Mouse (Mus musculus) gastrocnemius, adult 8-10 months (tissue): ENCODE data around the gene Sgf29. TPM values are rescaled to one million over a fixed set of nuclear protein-coding genes. Genes with fewer than 3 reads are reported as not detected.

ENCODE experiments used
- DNase-seq, 2 experiments: peaks; one replicate each; pipeline ENCODE4 v3.0.0; 2022; ENCODE audit warnings: low spot score in 2 of 2
- total RNA-seq, 4 experiments: library from RNA; stranded (reverse); gene quantifications; 2 replicates each; pipeline ENCODE4 v1.2.4; 2022

Gene Sgf29
- 10 to 100 TPM; 26.7 to 43.5 (median 34.7) TPM for total RNA-seq

DNA sequence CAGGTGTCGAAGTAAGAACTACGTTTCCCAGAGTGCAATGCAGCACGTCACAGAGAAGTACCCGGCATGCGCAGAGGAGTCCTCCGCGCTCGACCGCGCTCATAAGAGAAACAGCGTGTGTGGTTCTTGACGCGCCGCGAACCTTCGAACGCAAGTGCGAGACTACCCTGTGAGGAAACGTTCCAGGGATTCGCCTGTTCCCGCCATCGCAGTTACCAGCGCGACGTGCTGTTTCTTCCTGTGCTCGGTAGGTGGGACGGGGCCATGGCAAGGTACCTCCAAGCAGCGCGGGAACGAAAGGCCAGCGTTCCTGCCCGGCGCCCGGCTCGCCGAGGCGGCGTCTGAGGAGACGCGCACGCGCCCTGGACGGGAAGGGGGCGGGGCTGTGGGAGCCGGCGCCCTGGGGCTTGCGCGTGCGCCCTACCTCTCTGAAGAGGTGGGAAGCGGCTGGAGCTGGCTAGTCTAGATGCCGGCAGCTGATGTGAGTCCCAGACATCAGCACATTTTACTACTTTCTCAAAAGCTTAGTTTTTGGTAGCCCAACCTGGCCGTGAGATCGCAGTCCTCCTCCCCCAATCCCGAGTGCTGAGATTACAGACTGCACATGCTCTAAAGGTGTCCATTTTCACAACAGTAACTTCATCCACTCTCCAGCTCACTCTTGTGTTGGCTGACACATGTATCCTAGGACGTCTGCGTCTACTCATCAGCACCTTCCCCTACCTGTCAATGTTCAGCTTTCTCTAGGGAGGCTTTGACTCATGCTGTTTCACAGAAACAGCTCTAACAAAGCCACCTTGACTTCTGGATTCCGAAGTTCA, at the start of gene Sgf29:
TSS of gene Sgf29 (plus strand) at position 79 of the 821 bp plus-strand sequence.
- peak; percentile 85 to 87 for DNase-seq

DNA sequence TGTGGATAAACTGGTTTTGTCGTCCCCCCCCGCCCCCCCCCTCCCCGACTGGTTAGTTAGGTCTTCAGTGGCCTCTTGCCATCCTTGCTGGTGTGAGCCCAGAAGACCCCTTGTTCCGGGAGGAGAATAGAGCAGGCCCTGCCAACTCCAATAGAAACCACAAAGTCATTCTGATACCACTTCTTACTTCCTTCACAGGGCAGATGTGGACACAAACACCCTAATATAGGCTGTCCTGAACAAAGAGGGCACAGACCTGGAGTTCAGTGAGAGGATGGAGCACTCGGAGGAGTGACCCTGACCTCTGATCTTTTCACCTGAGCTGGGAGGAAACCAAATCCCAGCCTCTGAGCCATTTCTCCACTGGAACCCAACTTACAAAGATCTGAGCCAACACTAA, 47.2 kb upstream of the Sgf29 start:
- DNase-seq, result no peak

DNA sequence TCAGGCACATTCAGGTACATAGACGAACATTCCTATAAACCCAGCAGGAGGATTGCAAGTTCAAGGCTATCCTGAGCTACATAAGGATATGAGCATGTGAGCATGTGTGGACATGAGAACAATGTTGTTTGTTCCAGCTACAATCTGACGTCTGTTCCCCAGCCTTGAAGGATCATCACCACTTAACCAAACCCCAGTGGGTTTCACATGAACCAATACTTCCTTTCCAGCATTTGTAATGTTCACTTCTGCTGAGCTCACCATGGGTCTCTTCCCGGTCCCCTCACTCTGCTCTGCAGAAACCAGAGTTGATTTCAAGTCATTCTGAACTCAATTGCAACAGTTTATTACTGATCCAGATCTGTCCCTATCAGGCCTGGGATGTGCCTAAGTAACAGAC, 46.5 kb upstream of the Sgf29 start:
- no peak for DNase-seq

DNA sequence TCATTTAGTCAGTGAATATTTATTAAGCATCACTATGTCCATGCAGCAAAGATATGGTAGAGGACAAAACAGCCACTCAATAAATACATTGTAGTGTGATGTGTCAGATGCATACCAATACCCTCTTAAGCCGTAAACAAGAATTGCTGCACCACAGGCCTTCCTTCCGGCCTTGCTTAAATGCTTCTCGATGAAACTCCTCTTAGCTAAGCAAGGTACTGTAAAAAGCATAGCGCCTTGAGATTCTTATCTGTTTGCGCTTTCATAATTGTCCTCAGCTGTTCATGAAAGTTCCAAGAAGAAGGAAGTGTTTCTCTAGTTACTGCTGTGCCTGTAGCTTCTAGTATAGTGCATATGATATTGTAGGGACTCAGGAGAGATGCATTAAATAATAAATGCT, 42.5 kb upstream of the Sgf29 start:
- no peak for DNase-seq

DNA sequence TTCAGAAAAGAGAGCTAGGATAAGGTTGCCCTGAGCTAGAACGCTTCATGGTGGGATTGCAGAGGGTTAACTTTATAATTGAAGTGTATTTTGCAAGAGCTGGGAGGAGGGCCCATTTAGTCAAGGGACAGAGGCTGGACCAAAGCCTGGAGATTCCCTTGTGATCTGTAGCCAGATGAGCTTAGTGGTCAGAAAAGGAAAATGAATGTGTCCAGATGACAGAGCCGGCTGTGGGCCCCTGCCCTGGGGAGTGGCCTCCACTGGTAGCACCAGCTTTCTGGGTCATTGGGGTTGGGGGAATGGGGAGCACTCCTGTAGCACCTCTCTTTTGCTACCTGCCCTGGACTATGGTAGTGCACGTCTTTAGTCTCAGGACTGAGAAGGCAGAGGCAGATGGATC, 42.0 kb upstream of the Sgf29 start:
- DNase-seq, result peak; percentile 71 to 72

DNA sequence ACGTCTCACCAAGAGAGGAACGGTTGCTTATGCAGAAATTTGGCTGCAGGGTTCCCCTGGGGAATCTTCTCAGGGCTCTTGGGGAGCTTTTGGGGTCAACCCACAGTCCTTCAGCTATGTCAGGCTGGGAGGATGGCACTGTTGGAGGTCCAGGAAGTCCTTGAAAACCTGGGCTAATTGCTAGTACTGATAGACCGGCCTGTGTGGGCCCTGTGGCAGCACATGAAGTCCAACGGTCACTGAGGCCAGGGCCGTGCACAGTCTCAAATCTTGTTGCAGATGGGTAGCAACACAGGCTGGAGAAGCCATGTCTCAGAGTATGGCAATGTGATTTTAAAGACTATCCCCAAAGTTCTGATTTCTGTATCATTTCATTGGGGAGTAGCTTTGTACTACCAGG, 41.3 kb upstream of the Sgf29 start:
- no peak for DNase-seq

DNA sequence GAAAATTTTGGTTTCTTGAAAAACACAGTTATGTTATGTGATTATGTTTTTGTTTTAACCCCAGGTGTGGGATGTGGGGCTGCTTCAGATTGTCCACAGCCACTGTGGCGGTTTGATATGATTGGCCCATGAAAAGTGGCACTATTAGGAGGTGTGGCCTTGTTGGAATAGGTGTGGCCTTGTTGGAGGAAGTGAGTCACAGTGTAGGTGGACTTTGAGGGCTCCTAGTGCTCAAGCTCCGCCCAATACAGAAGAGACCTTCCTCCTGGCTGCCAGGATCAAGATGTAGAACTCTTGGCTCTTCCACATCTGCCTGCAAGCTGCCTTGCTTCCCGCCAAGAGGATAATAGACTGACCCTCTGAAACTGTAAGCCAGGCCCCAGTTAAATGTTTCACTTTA, 36.4 kb upstream of the Sgf29 start:
- DNase-seq, result no peak

DNA sequence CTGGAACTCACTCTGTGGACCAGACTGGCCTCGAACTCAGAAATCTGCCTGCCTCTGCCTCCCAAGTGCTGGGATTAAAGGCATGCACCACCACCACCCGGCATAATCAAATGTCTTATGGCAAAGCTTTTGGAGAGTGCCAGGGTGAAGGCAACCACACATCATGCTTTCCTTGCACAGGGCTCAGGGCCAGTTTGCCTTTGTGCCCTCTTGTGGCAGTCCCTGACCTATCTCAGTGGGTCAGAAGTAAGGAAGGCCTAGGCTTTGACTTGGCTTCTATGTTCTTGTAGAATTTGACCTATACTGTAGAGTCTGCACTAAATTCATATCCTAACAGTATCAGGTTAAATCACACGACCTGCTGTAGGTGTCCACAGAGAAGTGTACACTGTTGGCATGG, 32.4 kb upstream of the Sgf29 start:
- no peak for DNase-seq

DNA sequence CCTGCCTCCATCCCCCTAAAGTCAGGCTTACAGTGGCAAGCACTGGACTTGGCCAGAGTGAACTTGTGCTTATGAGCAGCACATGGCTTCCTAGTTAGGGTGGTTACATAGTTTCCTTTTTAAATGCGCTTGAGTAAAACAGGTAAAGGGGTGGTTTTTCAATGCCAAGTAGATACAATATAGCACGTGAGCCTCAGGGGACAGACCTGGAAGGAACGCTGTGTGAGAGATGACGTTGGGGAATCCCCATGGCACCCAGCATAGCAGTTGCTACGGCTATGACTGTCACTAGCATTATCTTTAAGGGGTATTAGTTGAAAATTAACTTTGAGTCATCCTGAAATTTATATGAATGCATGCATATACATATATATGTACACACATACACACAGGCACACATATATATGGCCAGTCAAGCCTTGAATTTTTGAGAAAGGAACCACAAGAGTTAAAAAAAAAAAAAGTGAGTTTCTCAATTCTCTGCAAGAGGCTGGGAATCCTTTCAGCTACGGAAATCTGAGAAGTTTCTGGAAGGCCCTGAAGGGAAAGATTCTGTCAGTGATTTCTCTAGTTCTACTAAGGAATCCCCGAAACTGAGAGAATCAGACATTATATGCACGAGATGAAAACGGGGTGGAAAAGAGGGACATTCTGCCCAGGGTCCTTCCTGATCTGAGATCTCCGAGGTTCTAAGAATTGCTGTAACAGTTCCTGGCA, 29.4 kb upstream of the Sgf29 start:
- no peak for DNase-seq

DNA sequence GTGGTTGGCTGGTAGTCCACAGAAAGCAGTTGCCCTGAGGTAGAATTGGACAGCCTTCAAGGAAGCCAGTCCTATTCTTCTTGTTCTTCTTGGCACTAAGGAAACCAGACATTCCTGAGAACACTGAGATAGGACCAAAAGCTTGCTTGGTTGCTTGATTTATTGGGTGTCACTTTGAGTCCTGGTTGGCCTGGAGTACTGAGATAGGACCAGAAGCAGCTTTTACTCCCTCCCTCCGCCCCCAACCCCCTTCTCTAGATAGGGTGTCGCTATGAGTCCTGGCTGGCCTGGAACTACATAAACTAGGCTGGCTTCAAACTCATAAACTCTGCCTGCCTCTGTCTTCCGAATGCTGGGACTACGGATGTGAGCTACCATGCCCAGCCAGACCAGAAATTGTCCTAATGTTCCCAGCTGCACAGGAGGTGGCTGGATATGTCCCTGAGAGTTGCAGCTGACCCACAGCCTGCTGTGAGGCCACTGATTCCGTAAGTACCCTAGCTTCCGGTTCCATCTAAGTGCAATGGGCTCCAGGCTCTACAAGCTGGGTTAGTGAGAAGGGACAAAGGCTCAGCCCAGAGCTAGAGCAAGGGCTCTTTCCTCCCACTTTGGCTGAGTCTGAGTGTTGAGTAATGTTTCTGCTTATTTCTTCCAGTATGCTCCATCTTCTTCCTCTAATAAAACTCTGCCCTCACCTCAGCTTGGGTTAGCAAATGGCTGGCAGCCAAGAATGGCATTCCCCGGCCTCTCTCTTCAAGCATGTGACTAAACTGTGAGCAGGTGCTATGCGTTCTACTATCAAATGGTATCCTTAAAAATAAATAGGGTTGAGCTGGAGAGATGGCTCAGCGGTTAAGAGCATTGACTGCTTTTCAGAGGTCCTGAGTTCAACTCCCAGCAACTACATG, 27.4 kb upstream of the Sgf29 start:
- DNase-seq, result no peak

DNA sequence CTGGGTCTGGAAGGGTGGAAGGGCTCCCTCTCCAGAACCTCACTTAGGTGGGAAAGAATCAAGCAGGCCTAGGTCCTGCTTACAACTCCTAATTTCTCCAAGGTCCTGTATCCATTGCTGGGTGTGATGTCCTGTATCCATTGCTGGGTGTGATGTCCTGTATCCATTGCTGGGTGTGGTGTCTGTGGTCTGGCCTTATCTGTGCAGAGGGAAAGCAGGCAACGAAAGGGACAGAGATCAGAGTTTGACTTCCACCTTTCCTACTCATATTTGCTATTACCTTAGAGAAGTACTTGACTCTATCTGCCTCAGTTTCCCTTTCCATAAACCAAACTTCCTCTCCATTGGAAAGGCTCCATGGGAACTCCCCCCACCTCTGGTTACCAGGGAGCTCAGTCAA, 25.7 kb upstream of the Sgf29 start:
- no peak for DNase-seq

DNA sequence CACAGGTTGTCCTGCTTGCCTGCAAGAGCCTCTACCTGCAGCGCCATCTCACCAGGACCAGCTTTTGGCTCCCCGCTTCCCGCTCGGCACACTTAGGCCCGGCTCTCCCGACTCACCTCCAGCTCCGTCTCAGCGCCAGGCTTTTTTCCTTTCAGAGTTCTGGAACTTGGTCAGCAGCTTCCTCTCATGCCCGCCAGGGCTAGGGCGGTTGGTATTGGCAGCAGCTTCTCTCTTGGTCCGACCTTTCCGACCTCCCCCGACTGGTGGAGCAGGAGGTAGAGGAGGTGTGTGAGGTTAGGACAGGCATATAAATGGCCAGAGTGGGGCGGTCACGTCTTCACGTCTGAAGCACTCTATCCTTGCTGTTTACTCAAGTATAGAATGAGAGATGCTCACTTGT, 24.3 kb upstream of the Sgf29 start:
- DNase-seq, result peak in 1 of 2 experiments; percentile 18

DNA sequence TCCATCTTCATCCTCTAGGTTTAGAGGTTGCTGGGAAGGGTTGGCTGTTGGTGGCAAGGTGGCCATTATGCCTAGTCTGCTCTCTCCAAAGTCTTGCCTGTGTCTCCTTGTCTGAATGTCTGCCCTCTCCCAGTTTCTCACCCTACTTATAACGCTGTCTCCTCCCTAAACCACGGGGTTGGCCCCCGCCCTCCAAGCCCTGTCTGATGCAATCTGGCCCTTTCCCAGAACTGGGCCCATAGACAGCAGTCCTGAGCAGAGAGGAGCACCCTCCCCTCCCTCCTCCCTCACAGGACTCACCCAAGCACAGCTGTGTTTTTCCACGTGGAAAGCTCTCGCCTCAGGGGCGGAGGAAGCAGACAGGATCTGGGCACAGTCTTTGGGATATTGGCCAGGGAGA, 23.7 kb upstream of the Sgf29 start:
- peak; percentile 76 to 85 for DNase-seq

DNA sequence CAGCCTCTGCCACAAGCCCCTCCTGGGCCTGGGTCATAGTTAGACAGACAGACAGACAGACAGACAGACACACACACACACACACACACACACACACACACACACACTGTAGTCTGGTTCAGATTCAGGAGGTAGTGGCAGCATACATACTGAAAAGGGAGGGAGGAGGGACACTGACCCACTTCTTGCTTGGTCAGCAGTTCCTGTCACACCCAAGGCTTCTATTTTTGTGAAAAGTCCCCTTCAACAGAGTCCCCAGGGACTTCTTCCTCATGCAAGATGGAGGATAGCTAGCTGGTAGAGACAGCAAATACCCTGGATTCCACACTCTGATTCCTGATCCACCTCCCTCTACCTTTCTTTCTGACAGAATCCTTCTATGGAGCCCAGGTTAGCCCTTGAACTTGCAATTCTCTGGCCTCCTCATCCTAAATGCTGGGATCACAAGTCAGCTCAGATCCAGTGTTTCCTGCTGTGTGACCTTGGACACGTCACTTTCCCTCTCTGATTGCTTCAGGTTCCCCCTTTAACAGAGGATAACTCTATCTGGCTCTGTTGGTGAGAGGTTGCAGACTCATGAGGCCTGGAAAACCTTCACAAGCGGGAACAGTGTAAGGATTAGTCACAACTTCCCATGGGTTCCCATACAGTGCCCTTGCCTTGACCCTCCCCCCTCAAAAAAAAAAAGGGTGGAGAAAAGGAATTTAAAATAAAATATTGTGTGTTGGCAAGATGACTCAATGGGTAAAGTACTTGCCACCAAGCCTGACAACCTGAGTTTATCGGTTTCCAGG, 23.1 kb upstream of the Sgf29 start:
- DNase-seq, result no peak

DNA sequence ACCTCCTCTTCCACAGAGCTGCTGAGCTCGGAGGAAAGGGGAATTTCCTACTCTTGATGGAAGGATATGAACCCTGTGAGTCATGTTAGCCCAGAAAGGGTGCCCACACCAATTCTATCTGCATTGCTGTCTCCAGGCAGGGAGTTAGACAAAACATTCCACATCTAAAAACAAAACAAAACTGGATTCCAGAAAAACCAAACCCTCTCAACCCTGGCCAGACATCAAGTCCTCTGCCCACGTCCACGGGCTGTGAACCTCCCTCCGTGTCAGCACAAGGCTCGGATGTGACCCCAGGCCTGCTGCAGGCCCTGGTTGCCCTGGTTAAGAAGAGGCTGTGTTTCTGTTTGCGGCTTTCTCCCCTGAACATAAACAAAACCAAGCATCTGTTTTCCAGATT, 21.0 kb upstream of the Sgf29 start:
- DNase-seq, result no peak

DNA sequence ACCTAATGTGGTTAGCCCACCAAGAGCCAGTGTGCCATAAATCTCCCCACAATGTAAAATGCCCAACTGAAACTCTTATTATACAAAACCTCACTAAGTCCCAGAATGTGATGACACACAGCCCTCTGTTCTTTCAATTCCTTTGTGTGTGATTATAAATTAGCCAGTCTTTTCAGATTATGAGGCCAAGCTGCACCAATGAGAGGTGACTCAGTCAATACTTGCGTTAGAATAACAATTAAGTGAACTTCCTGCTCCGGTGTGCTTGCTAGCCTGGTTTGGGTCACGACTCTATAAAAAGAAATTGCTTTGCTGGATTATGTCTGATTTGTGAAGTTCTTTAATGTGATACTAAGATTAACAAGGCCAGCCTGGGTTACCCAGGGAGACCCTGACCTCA, 19.2 kb upstream of the Sgf29 start:
- DNase-seq, result no peak

DNA sequence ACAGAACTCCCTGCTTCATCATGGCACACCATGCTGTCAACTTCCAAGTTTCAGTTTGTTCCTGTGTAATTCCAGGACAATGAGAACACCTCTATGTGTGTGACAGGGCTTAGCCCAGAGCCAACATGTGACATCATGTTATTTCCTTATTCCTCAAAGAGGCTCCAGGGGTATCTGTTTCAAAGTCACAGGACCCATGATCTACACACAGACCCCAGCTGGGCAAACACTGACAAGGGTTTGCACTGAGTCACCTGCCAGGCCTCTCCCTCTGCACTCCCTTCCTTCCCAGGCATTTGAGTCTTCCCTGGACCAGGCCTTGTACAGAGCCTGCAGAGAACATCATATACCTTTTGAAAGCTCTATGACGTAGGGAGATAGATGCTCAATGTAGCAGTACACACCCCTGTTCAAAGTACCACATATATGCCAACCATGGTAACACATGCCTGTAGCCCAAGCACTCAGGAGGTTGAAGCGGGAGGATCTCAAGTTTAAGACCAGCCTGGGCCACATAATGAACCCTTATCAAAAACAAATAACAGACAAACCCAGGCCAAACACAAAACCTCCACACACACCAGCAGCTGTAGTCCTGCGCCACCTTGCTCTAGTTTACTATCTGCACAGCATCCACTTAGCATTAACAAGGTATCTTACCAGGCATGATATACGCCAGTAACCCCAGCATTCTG, 18.1 kb upstream of the Sgf29 start, which contains the start of gene Nupr1:
TSS of gene Nupr1 (minus strand) at position 38 of the 695 bp plus-strand sequence.
- DNase-seq, result no peak

DNA sequence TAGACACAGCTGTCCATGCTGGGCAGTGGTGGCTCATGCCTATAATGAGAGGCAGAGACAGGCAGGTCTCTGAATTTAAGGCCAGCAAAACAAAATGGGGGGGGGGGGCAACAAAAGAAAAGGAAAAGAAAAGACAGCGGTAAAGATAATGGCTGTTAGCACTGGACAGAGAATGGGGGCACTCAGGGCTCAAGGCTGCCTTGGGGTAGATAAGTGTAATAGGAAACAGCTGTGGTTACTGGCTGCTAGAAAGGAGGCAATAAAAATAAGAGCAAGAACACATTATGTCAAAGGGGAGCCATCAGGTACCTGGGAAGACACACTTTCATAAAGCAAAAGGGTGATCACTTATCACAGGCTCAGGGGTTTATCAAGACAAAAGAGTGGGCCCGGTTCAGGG, 16.6 kb upstream of the Sgf29 start:
- no peak for DNase-seq

DNA sequence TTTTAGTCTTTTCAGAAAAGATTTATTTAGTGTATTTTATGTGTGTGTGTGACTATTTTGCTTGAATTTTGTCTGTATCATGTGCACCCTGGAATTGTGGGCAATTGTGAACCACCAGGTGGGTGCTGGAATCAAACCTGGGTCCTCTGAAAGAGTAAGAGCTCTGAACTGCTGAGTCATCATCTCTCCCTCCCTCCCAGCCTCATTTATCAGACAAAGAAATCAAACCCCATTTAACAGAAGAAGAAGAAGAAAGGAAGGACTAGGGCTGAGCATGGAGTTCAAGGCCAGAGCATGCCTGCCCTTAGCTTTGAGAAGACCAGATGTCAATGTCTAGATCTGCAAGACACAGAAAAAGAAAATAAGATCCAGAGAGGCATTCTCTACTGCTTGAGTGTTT, 13.7 kb upstream of the Sgf29 start:
- no peak for DNase-seq

DNA sequence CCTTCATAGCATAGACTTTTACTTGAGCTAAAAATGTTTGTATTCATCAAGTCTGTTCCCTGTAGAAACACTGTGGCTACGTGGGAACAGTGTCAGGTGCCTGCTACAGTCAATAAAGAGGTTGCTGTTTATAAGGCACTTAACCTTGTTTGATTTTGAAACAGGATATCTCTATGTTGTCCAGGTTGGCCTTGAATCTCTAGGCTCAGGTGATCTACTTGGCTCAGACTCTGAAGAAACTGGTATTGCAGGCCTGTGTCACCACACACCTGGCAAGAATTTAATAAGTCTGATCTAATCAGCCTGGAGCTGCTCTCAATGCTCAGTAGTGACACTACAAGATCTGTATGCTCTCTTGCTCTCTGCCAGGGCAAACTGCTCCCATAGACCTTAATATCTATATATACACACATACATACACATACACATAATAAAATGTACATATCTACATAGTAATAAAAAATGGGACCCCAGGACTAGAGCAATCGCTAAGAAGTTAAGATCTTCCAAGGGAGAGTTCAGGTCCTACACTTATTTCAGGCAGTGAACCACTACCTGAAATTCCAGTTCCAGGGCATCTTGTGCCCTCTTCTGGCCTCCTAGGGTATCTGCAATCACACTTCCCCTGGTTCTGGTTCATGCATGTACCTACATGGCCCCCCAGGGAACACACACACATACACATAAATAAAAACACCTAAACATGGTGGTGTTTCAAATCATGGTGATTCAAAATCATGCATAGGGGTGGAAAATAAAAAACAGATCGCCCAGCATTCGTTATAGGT, 12.2 kb upstream of the Sgf29 start:
- no peak for DNase-seq
